Mouse (Mus musculus) brain, embryonic 14.5 days (tissue): ENCODE measurements at regions not wholly inside any gene's neighbourhood (a gene's known extent, or its start where the extent isn't known, plus 50 kb on each side); places are given as distances from the start of the nearest gene placed in this dataset.

Source experiments
- CTCF ChIP-seq: fragments of 200-500 bp; IDR thresholded peaks from 2 replicates; pipeline ENCODE4 v1.5.1; 2012; ENCODE audit warnings: inconsistent platforms, mild to moderate bottlenecking, moderate library complexity, borderline replicate concordance; ENCODE audit not compliant: insufficient read depth, insufficient read length; ENCODE audit errors: extremely low read depth
- POLR2A ChIP-seq: fragments of 200-500 bp; IDR thresholded peaks from 2 replicates; pipeline ENCODE4 v1.6.1; 2012; ENCODE audit warnings: mild to moderate bottlenecking, inconsistent platforms, borderline replicate concordance; ENCODE audit not compliant: poor library complexity, insufficient read depth, insufficient read length, severe bottlenecking; ENCODE audit errors: extremely low read depth

- TF ChIP-seq POLR2A, result no peak
- TF ChIP-seq CTCF, result no peak
Observed at GRCm38 (mm10) chr16:51759228-51759647, 271.8 kb upstream of the Cblb start.
